Mouse (Mus musculus) gastrocnemius, postnatal 25 days (tissue): ENCODE data around the gene A630095E13Rik. TPM values are rescaled to one million over a fixed set of nuclear protein-coding genes. Genes with fewer than 3 reads are reported as not detected.
"Not testable (repeated sequence)": the region's sequence is repeated elsewhere in the genome, so short reads cannot be mapped to it uniquely, and the experiment has no call there.

Experiments used
- DNase-seq: peaks from one replicate; pipeline ENCODE4 v3.0.0; 2022
- long read RNA-seq, 2 experiments: library from polyadenylated mRNA; stranded (forward); transcript quantifications; one replicate each; pipeline ENCODE4 v2.0.0; 2021
- total RNA-seq, 2 experiments: library from RNA; stranded (reverse); gene quantifications; 1 replicate in 1 of 2; 2 replicates in 1 of 2; pipeline ENCODE4 v1.2.3; 2021

A630095E13Rik gene
- total RNA-seq = not detected
- long read RNA-seq, experiment 1 = 0 reads
- long read RNA-seq, experiment 2 = 0 reads

DNA sequence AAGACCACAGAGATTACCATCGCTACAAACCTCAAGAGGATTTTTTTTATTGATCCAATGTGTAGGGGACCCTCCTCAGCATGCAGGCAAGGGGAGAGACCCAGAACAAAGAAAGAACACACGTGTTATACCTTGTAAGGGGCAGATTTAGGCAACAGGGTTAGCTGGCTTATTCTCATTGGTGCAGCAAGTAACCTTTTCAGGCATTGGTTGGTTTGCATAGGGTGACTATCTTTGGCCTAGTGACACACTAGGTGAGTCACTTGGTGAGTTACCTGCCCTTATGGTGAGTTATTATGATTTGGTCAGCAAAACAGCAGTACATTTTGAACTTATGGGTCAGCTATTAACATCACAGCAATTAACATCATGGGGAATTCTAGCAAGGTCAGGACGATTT lies at the start of gene A630095E13Rik:
Gene A630095E13Rik (minus strand): TSS at position 101 of the 400 bp plus-strand sequence.
- DNase-seq = not testable (repeated sequence)

DNA sequence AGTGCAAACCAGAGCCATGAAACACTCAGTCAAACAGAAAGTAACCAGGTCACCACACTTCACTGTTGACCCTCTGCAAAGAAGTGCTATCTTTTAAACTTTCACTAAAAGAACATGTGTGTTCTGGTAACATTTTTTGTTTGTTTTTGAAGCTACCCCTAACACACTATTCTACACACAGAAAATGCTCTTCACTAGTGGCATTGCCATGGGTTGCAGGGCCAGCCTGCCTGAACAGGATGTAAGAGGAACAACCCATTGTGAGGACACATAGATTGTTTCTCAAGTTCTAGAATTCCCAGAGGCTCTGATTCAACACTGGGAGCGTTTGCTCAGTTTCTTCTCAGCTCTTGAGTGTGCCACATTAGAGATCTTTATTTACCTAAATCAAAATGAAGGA lies 49.7 kb upstream of the A630095E13Rik start, which contains the start of gene Acrv1:
Gene Acrv1 (plus strand): TSS at position 301 of the 400 bp plus-strand sequence.
- no peak for DNase-seq

DNA sequence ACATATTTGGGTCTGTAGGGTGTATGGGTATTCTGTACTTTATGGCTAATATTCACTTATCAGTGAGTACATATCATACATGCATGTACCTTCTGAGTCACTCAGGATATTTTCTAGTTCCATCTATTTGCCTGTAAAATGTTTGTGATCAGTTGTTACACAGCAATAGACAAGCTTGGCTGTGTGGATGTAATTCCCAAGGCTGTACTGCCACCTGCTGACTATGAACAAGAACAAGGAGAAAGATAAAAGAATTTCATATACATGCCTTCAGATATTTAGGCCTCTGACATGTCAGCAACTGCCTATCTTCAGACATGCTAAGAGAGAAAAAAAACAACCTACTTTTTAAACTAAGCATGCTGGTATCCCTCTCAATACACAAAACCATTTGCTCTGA lies 44.2 kb upstream of the A630095E13Rik start:
- DNase-seq = no peak

DNA sequence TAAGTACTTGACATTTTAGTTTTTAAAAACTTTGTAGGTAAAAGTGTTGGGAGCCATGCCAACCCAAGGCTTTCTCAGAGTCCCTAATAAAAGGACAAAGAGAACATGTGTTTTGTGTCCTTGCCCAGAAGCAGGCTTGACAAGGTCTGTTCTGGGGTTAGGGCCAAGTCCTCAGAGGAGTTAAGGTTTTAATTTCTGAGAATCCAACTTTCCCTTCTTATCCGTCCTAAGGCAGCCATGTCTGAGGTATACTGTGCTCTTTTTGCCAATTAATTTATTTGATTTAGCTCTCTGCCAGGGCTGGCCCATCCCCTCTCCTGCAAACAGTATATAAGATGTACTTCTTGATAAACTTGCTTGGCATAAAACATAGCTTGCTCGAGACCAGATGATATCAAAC lies 38.2 kb upstream of the A630095E13Rik start:
- no peak for DNase-seq

Other genes starting within 250 kb of the A630095E13Rik start
- gene Gm7257, start 211.5 kb downstream of the A630095E13Rik start, total RNA-seq = not detected
- not detected for gene Gm9513, start 167.7 kb downstream of the A630095E13Rik start, total RNA-seq
- not detected for gene Gm5615, start 101.4 kb downstream of the A630095E13Rik start, total RNA-seq
- gene Gm17689, start 60.7 kb downstream of the A630095E13Rik start, total RNA-seq = not detected
- not detected for gene Acrv1, start 49.8 kb upstream of the A630095E13Rik start, total RNA-seq
- gene Chek1, start 83.7 kb upstream of the A630095E13Rik start, total RNA-seq = under 1 TPM; 0.46 to 0.78 TPM
- 10 to 100 TPM; 36.9 TPM for gene Stt3a, start 124.3 kb upstream of the A630095E13Rik start, total RNA-seq
- gene Ei24, start 154.0 kb upstream of the A630095E13Rik start, total RNA-seq = 10 to 100 TPM; 69.5 to 72.2 TPM
- gene Fez1, start 178.5 kb upstream of the A630095E13Rik start, total RNA-seq = 1 to 10 TPM; 3.1 to 3.6 TPM